Mouse (Mus musculus): ENCODE data around the gene Marveld2.

DNA sequence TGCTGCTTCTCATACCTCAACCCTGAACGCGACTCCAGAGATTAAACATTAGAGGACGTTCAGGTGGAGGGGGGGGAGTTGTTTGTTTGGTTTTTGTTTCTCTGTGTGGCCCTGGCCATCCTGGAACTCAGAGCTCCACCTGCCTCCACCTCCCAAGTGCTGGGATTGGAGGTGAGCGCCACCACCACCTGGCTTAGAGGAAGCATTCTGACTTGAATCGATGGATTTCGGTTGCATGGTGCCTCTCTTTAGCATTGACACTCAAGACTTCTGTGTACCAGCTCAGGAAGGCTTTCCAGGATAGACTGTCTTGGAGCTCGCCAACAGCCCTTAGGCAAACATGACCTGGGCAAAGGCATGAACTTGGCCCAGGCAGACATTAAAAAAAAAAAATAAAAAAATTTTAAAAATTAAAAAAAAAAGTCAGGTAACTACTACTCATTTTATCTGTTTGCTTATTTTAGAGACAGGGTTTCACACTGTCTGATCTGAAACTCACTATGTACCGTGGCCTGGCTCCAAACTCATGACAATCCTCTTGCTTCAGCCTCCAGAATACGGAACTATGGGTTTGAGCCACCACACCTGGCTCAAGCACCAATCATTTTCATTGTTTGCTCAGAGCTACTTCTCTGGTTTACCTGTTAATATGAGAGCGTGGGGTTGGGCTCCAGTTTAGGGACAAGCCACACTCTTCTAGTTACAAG lies 13.6 kb downstream of the Marveld2 start:
- no peak for TF ChIP-seq CTCF (conservative IDR thresholded peaks at IDR 0.05; ENCODE audit: insufficient read depth, insufficient read length, low read depth, low read length)
- TF ChIP-seq POLR2A (IDR thresholded peaks at IDR 0.05; ENCODE audit: low read depth, low read length), result no peak
